Mouse (Mus musculus) midbrain, embryonic 16.5 days (tissue): ENCODE results near the gene Dbp. TPM values are rescaled to one million over a fixed set of nuclear protein-coding genes. Genes with fewer than 3 reads are reported as not detected.

ENCODE experiments used
- ATAC-seq: fragments of 200-750 bp; cut with Nextera tagmentation; 2 replicates; pipeline ENCODE4 v1.8.0; 2017; ENCODE audit warnings: moderate TSS enrichment
- H3K27ac ChIP-seq: fragments of 300-500 bp; sonication (generic); 2 replicates; pipeline ENCODE4 v1.5.1; 2014; ENCODE audit warnings: mild to moderate bottlenecking, low read length, mixed read lengths
- H3K27me3 ChIP-seq: fragments of 300-500 bp; sonication (generic); 2 replicates; pipeline ENCODE4 v1.6.1; 2014; ENCODE audit warnings: low read depth, low read length, mixed read lengths; ENCODE audit not compliant: control insufficient read depth, insufficient read depth
- H3K36me3 ChIP-seq: fragments of 300-500 bp; sonication (generic); 2 replicates; pipeline ENCODE4 v1.6.1; 2014; ENCODE audit warnings: mild to moderate bottlenecking, low read length, moderate library complexity, mixed read lengths; ENCODE audit not compliant: control insufficient read depth, insufficient read depth
- H3K4me1 ChIP-seq: fragments of 300-500 bp; sonication (generic); 2 replicates; pipeline ENCODE4 v1.6.1; 2014; ENCODE audit warnings: mild to moderate bottlenecking, low read length, mixed read lengths; ENCODE audit not compliant: control insufficient read depth, insufficient read depth
- H3K4me2 ChIP-seq: fragments of 300-500 bp; sonication (generic); 2 replicates; pipeline ENCODE4 v1.6.1; 2014; ENCODE audit warnings: mild to moderate bottlenecking, low read length, mixed read lengths
- H3K4me3 ChIP-seq: fragments of 300-500 bp; sonication (generic); 2 replicates; pipeline ENCODE4 v1.5.1; 2014; ENCODE audit warnings: low read depth, mild to moderate bottlenecking, low read length, moderate library complexity, mixed read lengths
- H3K9ac ChIP-seq: fragments of 300-500 bp; sonication (generic); 2 replicates; pipeline ENCODE4 v1.6.1; 2014; ENCODE audit warnings: low read depth, low read length, mixed read lengths
- H3K9me3 ChIP-seq: fragments of 300-500 bp; sonication (generic); replicated peaks from 2 replicates; pipeline ENCODE4 v1.6.1; 2014; ENCODE audit warnings: mild to moderate bottlenecking, low read length, mixed read lengths; ENCODE audit not compliant: control insufficient read depth, poor library complexity, severe bottlenecking
- WGBS: fragments of 180-500 bp; shearing (Covaris S2); extraction: QIAGEN DNeasy Blood & Tissue Kit; methylation state at CpG from one replicate; pipeline ENCODE4 v1.1.7; 2014; 5-methylcytosine and 5-hydroxymethylcytosine counted together
- polyA plus RNA-seq: library from polyadenylated mRNA; unstranded; fragments of >200 nt; fragmentation: Nextera tagmentation; extraction: Ambion mirVana; gene quantifications from 2 replicates; pipeline ENCODE4 v1.2.1, GENCODE M21; 2015

Dbp gene
- polyA plus RNA-seq, 1 experiment from 2014 or later, result 2.3 TPM

- Histone ChIP-seq H3K9ac (no peak overlapping the region), H3K27ac (no peak overlapping the region), H3K27me3 (no peaks in the 10 kb centered on the region), H3K9me3 (no peaks in the 10 kb centered on the region), H3K4me3 (no peak overlapping the region), H3K36me3 (peaks cover 18% of the 10 kb centered on the region), H3K4me2 (no peak overlapping the region), H3K4me1 (no peaks in the 10 kb centered on the region)
- WGBS, result 96% methylated on average over 9 of the region's 9 CpGs
- no peak for ATAC-seq
Measured at GRCm38 (mm10) chr7:45725151-45725550, 20.3 kb downstream of the Dbp start.

- Histone ChIP-seq H3K9me3 (no peaks in the 10 kb centered on the region), H3K27ac (no peak within 1 kb of the TSS), H3K4me3 (no peak within 1 kb of the TSS), H3K27me3 (no peaks in the 10 kb centered on the region), H3K4me1 (no peaks in the 10 kb centered on the region), H3K4me2 (no peak within 1 kb of the TSS), H3K36me3 (peaks cover 16% of the 10 kb centered on the region), H3K9ac (no peak within 1 kb of the TSS)
- no peak for ATAC-seq
- 91% methylated on average over 11 of the region's 11 CpGs for WGBS
Measured at GRCm38 (mm10) chr7:45725713-45726112, 20.8 kb downstream of the Dbp start, which contains the start of gene Spaca4. Gene Spaca4, minus strand, starts transcription at chr7:45725813.

GRCm38 (mm10) chr7:45726419-45726818 is 21.5 kb downstream of the Dbp start:
- Histone ChIP-seq H3K4me3 (no peak overlapping the region), H3K9ac (no peak overlapping the region), H3K36me3 (peaks cover 12% of the 10 kb centered on the region; the same call in 1 of the 2 replicates), H3K4me2 (no peak overlapping the region), H3K27ac (no peak overlapping the region), H3K4me1 (no peaks in the 10 kb centered on the region), H3K9me3 (no peaks in the 10 kb centered on the region), H3K27me3 (no peaks in the 10 kb centered on the region)
- ATAC-seq, result no peak
- 95% methylated on average over 10 of the region's 10 CpGs for WGBS

- Histone ChIP-seq H3K9ac (no peak overlapping the region), H3K36me3 (peaks cover 9% of the 10 kb centered on the region; the same call in 1 of the 2 replicates), H3K4me3 (no peak overlapping the region), H3K4me2 (no peak overlapping the region), H3K27ac (no peak overlapping the region), H3K9me3 (no peaks in the 10 kb centered on the region), H3K4me1 (no peaks in the 10 kb centered on the region), H3K27me3 (no peaks in the 10 kb centered on the region)
- WGBS, result 95% methylated on average over 3 of the region's 3 CpGs
- ATAC-seq, result no peak
Measured at GRCm38 (mm10) chr7:45727625-45728024, 22.7 kb downstream of the Dbp start.

GRCm38 (mm10) chr7:45730727-45731431 is 26.0 kb downstream of the Dbp start:
- Histone ChIP-seq H3K4me2 (no peak overlapping the region), H3K9me3 (no peaks in the 10 kb centered on the region), H3K4me3 (no peak overlapping the region), H3K36me3 (no peaks in the 10 kb centered on the region), H3K4me1 (no peaks in the 10 kb centered on the region), H3K27me3 (no peaks in the 10 kb centered on the region), H3K27ac (no peak overlapping the region), H3K9ac (no peak overlapping the region)
- no peak for ATAC-seq
- WGBS, result 19% methylated on average over 16 of the region's 16 CpGs

- Histone ChIP-seq H3K9me3 (no peaks in the 10 kb centered on the region), H3K36me3 (no peaks in the 10 kb centered on the region), H3K4me1 (no peaks in the 10 kb centered on the region), H3K27me3 (no peaks in the 10 kb centered on the region), H3K27ac (no peak overlapping the region), H3K4me2 (no peak overlapping the region), H3K9ac (no peak overlapping the region), H3K4me3 (no peak overlapping the region)
- ATAC-seq, result no peak
- 86% methylated on average over 5 of the region's 5 CpGs for WGBS
Measured at GRCm38 (mm10) chr7:45733477-45733876, 28.6 kb downstream of the Dbp start.

- 5% methylated on average over 9 of the region's 9 CpGs for WGBS
- no peaks in the 10 kb centered on the region for H3K4me1 ChIP-seq
- H3K36me3 ChIP-seq, result no peaks in the 10 kb centered on the region
- no peak overlapping the region for H3K4me3 ChIP-seq
- H3K27ac ChIP-seq, result no peak overlapping the region
- peak; percentile 92 for ATAC-seq
- no peaks in the 10 kb centered on the region for H3K9me3 ChIP-seq
- no peak overlapping the region for H3K4me2 ChIP-seq
- no peaks in the 10 kb centered on the region; the same call in 1 of the 2 replicates for H3K27me3 ChIP-seq
- no peak overlapping the region for H3K9ac ChIP-seq
Measured at GRCm38 (mm10) chr7:45739162-45739763, 34.4 kb downstream of the Dbp start.

GRCm38 (mm10) chr7:45739820-45740219 is 34.9 kb downstream of the Dbp start:
- H3K4me2 ChIP-seq, result no peak overlapping the region
- no peaks in the 10 kb centered on the region for H3K9me3 ChIP-seq
- no peaks in the 10 kb centered on the region for H3K4me1 ChIP-seq
- 63% methylated on average over 10 of the region's 10 CpGs for WGBS
- H3K9ac ChIP-seq, result no peak overlapping the region
- no peak overlapping the region for H3K27ac ChIP-seq
- H3K36me3 ChIP-seq, result no peaks in the 10 kb centered on the region
- no peaks in the 10 kb centered on the region; the same call in 1 of the 2 replicates for H3K27me3 ChIP-seq
- H3K4me3 ChIP-seq, result no peak overlapping the region
- ATAC-seq, result no peak

- no peaks in the 10 kb centered on the region for H3K9me3 ChIP-seq
- no peaks in the 10 kb centered on the region for H3K36me3 ChIP-seq
- WGBS, result 84% methylated on average over 12 of the region's 12 CpGs
- 0 out of 2 replicates have a peak overlapping the region, but pooled peaks have one; percentile 26 for H3K4me2 ChIP-seq
- H3K4me3 ChIP-seq, result no peak overlapping the region
- no peak overlapping the region for H3K27ac ChIP-seq
- no peaks in the 10 kb centered on the region for H3K4me1 ChIP-seq
- no peak for ATAC-seq
- no peak overlapping the region for H3K9ac ChIP-seq
- H3K27me3 ChIP-seq, result no peaks in the 10 kb centered on the region; the same call in 1 of the 2 replicates
Measured at GRCm38 (mm10) chr7:45741308-45741707, 36.4 kb downstream of the Dbp start.
